Mouse (Mus musculus) liver, embryonic 14.5 days (tissue): ENCODE data around the gene Kri1. TPM values are rescaled to one million over a fixed set of nuclear protein-coding genes. Genes with fewer than 3 reads are reported as not detected.

Experiments
- ATAC-seq: fragments of 200-750 bp; cut with Nextera tagmentation; 2 replicates; pipeline ENCODE4 v1.8.0; 2017; ENCODE audit warnings: moderate number of reproducible peaks, mild to moderate bottlenecking, moderate library complexity; ENCODE audit not compliant: insufficient read depth
- DNase-seq, 3 experiments: peaks; one replicate each; pipeline ENCODE4 v3.0.0-alpha.2; 2012 to 2013; ENCODE audit warnings: low read depth in 3 of 3, low spot score in 3 of 3
- H3K27ac ChIP-seq: fragments of 300-500 bp; sonication (generic); 2 replicates; pipeline ENCODE4 v1.5.1; 2014; ENCODE audit warnings: moderate library complexity, mild to moderate bottlenecking, control low read depth, inconsistent platforms
- H3K27me3 ChIP-seq: fragments of 300-500 bp; sonication (generic); 2 replicates; pipeline ENCODE4 v1.6.1; 2014; ENCODE audit warnings: mild to moderate bottlenecking, low read length, moderate library complexity; ENCODE audit not compliant: control insufficient read depth, insufficient read depth
- H3K36me3 ChIP-seq: fragments of 300-500 bp; sonication (generic); replicated peaks from 2 replicates; pipeline ENCODE4 v1.6.1; 2014; ENCODE audit warnings: low read depth; ENCODE audit not compliant: control insufficient read depth, insufficient read depth
- H3K4me1 ChIP-seq, 2 experiments: fragments of 200-500 bp in 1 of 2; fragments of 300-500 bp in 1 of 2; sonication (generic) in 1 of 2; replicated peaks; 2 replicates each; pipeline ENCODE4 v1.6.1; 2012 to 2014; ENCODE audit warnings: antibody characterized with exemption in 1 of 2, inconsistent platforms in 1 of 2, low read length in 1 of 2; ENCODE audit not compliant: control insufficient read depth in 2 of 2, insufficient read depth in 2 of 2
- H3K4me2 ChIP-seq: fragments of 300-500 bp; sonication (generic); 2 replicates; pipeline ENCODE4 v1.6.1; 2014; ENCODE audit warnings: low read depth, mild to moderate bottlenecking, control low read depth, moderate library complexity
- H3K4me3 ChIP-seq, 2 experiments: fragments of 200-500 bp in 1 of 2; fragments of 300-500 bp in 1 of 2; sonication (generic) in 1 of 2; 2 replicates each; pipeline ENCODE4 v1.5.1; 2012 to 2014; ENCODE audit warnings: low read depth in 2 of 2, low read length in 2 of 2, mild to moderate bottlenecking in 2 of 2, control low read depth in 1 of 2, inconsistent platforms in 1 of 2, moderate library complexity in 1 of 2; ENCODE audit not compliant: insufficient read depth in 1 of 2
- H3K9ac ChIP-seq: fragments of 300-500 bp; sonication (generic); replicated peaks from 2 replicates; pipeline ENCODE4 v1.6.1; 2014; ENCODE audit warnings: mild to moderate bottlenecking, control low read depth, moderate library complexity
- H3K9me3 ChIP-seq: fragments of 300-500 bp; sonication (generic); 2 replicates; pipeline ENCODE4 v1.6.1; 2016; ENCODE audit warnings: low read length, mixed read lengths; ENCODE audit not compliant: control insufficient read depth
- CTCF ChIP-seq: IDR thresholded peaks from 2 replicates; pipeline ENCODE4 v1.5.1; 2016; ENCODE audit warnings: antibody characterized with exemption, low read depth, control low read depth
- EP300 ChIP-seq: IDR thresholded peaks from 2 replicates; pipeline ENCODE4 v1.6.1; 2016; ENCODE audit warnings: antibody characterized with exemption, low read depth
- WGBS: fragments of 180-500 bp; shearing (Covaris S2); extraction: QIAGEN DNeasy Blood & Tissue Kit; methylation state at CpG from one replicate; pipeline ENCODE4 v1.1.7; 2014; ENCODE audit not compliant: insufficient replicate concordance; 5-methylcytosine and 5-hydroxymethylcytosine counted together
- polyA plus RNA-seq, 2 experiments: library from polyadenylated mRNA; depleted of rRNA in 1 of 2; stranded (reverse) in 1 of 2; unstranded in 1 of 2; fragments of >200 nt; fragmentation: Nextera tagmentation in 1 of 2; extraction: Ambion mirVana in 1 of 2; gene quantifications; 2 replicates each; pipeline versions ENCODE4 v1.2.1 to v1.2.3; 2012 to 2014

Gene Kri1
- polyA plus RNA-seq, 2 experiments, result 3.9 to 21.9 TPM

DNA sequence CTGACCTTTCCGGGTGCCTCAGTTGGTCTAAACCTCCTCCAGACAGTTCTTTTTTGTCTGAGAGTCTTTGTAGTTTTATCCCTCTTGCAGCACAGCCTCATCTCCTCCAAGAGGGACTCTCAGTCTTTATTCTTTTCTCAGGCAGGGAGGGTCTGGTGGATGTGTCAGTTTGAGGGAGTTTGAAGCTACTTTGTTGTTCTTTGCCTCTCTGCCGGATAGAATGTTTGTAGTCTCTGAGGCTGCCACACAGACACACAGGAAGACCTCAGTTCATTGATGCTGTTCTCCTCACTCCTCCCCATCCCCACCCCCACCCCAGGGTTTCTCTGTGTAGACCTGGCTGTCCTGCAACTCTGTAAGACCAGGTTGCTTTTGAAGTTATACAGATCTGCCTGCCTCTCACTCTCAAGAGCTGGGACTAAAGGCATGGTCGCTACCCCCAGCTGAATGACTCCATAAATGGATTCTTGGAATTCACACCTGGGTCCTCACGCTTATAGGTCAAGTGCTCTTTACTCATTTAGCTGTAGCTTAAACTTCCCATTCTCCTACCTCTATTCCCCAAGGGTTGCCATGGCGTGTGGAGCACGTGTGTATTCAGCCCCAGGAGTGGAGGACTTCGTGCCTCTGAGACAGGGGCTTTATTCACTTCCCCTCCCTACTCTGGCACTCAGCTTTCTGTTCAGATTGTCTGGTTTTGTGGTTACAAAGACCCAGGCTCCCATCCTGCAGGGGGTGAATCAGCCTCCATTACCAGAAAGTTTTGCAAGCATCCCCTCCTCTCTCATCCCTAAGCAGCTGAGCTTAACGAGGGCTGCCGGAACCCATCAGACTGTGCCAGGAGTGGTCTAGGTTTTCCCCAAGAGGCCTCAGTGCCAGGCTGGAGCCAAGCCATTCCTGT, 44.6 kb upstream of the Kri1 start:
- TF ChIP-seq CTCF (no peak), EP300 (no peak)
- Histone ChIP-seq H3K9me3 (no peaks in the 10 kb centered on the region), H3K4me2 (no peak overlapping the region), H3K4me1 (peaks cover 0 to 7% of the 10 kb centered on the region in 2 experiments; a peak in 1 of 4 replicates), H3K27ac (no peak overlapping the region), H3K27me3 (no peaks in the 10 kb centered on the region), H3K9ac (no peak overlapping the region), H3K36me3 (no peaks in the 10 kb centered on the region), H3K4me3 (no peak overlapping the region)
- no peak for DNase-seq
- 38% methylated on average over 9 of the region's 9 CpGs for WGBS
- ATAC-seq, result no peak

DNA sequence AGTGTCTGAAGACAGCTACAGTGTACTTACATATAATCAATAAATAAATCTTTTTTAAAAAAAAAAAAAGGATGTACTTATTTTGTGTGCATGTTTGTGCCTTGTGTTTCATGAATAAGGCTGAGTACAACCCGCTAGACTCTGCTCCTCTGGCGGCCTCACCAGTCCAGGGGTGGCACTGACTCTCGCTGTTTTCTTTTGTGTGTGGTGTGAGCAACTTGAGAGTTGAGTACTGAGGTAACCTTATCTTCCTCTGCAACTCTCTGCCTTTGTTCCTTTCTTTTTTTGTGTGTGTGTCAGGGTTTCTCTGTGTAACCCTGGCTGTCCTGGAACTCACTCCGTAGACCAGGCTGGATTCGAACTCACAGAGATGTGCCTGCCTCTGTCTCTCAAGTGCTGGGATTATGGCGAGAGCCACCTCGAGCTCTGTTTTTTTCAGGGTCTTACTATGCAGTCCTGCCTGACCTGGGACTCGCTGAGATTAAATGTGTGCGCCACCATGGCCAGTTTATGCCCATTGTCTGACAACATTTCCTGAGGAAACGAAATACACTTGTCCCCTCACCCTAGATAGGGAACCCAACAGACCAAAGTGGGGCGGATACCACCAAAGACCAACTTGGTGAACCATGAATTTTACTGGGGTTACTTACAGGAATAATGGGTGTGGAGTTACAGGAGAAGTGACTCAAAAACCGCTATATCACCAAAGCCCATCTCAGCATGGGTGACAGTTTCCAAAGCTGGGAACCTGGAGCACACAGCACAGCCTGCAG, 43.8 kb upstream of the Kri1 start:
- no peak for DNase-seq
- Histone ChIP-seq H3K36me3 (no peaks in the 10 kb centered on the region), H3K4me1 (peaks cover 0 to 7% of the 10 kb centered on the region in 2 experiments; a peak in 1 of 4 replicates), H3K27ac (no peak overlapping the region), H3K27me3 (no peaks in the 10 kb centered on the region), H3K4me2 (no peak overlapping the region), H3K4me3 (no peak overlapping the region), H3K9ac (no peak overlapping the region), H3K9me3 (no peaks in the 10 kb centered on the region)
- TF ChIP-seq EP300 (no peak), CTCF (no peak)
- WGBS, result 38% methylated on average over 12 of the region's 12 CpGs
- ATAC-seq, result no peak

DNA sequence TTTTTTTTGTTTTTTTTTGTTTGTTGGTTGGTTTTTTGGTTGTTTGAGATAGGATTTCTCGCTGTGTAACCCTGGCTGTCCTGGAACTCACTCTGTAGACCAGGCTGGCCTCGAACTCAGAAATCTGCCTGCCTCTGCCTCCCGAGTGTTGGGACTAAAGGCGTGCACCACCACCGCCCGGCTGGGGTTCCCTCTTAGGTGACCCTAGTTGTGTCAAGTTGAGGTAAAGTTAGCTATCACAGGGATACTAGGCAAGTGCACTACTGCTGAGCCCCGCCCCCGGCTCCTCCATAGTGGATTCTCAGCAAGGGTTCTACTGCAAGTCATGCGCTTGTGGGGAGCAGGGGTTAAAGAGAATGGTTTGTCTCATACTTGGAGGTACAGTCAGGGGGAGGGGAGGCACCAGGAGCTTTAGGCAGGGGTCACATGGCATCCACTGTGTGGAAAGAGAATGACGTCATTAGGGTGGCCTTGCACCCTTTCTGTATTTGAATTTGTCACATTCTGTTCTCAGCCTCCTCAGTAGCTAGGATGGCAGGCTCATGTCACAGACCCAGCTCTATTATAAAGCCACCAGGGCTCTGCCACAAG, 42.0 kb upstream of the Kri1 start:
- H3K4me1 ChIP-seq, result peaks cover 0 to 7% of the 10 kb centered on the region in 2 experiments; a peak in 1 of 4 replicates
- H3K4me3 ChIP-seq, result no peak overlapping the region
- no peak overlapping the region for H3K4me2 ChIP-seq
- no peaks in the 10 kb centered on the region for H3K36me3 ChIP-seq
- no peaks in the 10 kb centered on the region for H3K9me3 ChIP-seq
- ATAC-seq (no peak), DNase-seq (no peak)
- H3K27me3 ChIP-seq, result no peaks in the 10 kb centered on the region
- 79% methylated on average over 10 of the region's 10 CpGs for WGBS
- no peak overlapping the region for H3K27ac ChIP-seq
- H3K9ac ChIP-seq, result no peak overlapping the region
- no peak for TF ChIP-seq EP300
- no peak for TF ChIP-seq CTCF

DNA sequence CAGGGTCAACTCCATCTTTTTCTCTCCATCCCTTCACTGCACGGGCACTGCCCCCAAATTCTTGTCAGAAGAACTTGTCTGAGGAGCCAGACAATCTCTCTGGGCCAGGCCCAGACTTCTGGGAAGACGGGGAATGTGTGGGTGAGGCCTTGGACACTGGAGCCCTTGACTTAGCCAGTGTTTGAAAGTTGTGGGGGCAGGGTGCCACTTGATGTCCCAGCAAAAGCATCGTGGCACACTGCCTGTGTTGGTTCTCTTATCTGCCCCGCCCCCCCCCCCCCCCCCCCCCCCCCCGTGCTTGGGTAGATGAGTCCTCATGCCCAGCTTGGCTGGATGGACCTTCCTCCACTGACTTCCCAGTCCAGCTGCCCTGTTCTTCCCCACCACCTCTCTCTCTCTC, 41.3 kb upstream of the Kri1 start:
- ATAC-seq, result no peak
- no peaks in the 10 kb centered on the region for H3K36me3 ChIP-seq
- no peak overlapping the region for H3K4me3 ChIP-seq
- no peak overlapping the region for H3K4me2 ChIP-seq
- H3K4me1 ChIP-seq, result peaks cover 0 to 7% of the 10 kb centered on the region in 2 experiments; a peak in 1 of 4 replicates
- H3K9me3 ChIP-seq, result no peaks in the 10 kb centered on the region
- no peak overlapping the region for H3K27ac ChIP-seq
- WGBS, result 50% methylated on average over 3 of the region's 5 CpGs
- no peak for DNase-seq
- TF ChIP-seq EP300, result no peak
- no peak for TF ChIP-seq CTCF
- H3K27me3 ChIP-seq, result no peaks in the 10 kb centered on the region
- no peak overlapping the region for H3K9ac ChIP-seq

DNA sequence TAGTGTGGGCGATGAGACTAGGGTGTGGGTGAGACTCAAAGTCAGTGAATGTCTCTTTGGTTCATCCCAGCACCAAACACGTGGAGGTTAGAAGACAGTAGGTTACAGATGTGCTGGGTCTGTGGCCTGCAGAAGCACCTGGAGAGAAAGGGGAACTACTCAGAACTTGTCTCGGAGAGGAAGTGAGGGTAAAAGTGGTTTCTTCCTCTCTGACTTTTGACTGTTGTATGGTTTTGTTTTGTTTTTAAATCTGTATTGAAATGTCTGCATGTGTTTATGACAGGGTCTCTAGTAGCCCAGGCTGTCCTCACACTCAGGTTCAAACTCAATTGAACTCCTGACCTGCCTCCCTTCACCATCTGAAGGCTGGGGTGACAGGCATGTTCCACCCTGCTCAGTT, 40.3 kb upstream of the Kri1 start:
- Histone ChIP-seq H3K27me3 (no peaks in the 10 kb centered on the region), H3K4me3 (no peak overlapping the region), H3K4me2 (no peak overlapping the region), H3K27ac (no peak overlapping the region), H3K36me3 (no peaks in the 10 kb centered on the region), H3K9me3 (no peaks in the 10 kb centered on the region), H3K4me1 (peaks cover 3 to 7% of the 10 kb centered on the region in 2 experiments; a peak in 3 of 4 replicates), H3K9ac (no peak overlapping the region)
- DNase-seq (no peak), ATAC-seq (no peak)
- WGBS, result 34% methylated on average over 3 of the region's 3 CpGs
- TF ChIP-seq CTCF, result no peak
- no peak for TF ChIP-seq EP300
